Mouse (Mus musculus) gastrocnemius, adult 18-20 months (tissue): ENCODE data around the gene Smad3. TPM values are rescaled to one million over a fixed set of nuclear protein-coding genes. Genes with fewer than 3 reads are reported as not detected.

Experiments
- DNase-seq: peaks from one replicate; pipeline ENCODE4 v3.0.0; 2021; ENCODE audit warnings: low spot score
- long read RNA-seq, 2 experiments: library from polyadenylated mRNA; stranded (forward); transcript quantifications; one replicate each; pipeline ENCODE4 v2.0.0; 2021
- total RNA-seq, 2 experiments: library from RNA; stranded (reverse); gene quantifications; 2 replicates each; pipeline ENCODE4 v1.2.3; 2021

Smad3 gene
- total RNA-seq, result 10 to 100 TPM; 56.8 to 76.4 TPM
- long read RNA-seq, experiment 1, partial matches to known transcripts, result 0 of 101 reads
- long read RNA-seq, experiment 1, other reads (novel, unspliced or antisense), result 101 of 101 reads
- long read RNA-seq, experiment 2, full-length matches to known transcripts, result 2 of 59 reads
- long read RNA-seq, experiment 2, partial matches to known transcripts, result 1 of 59 reads
- long read RNA-seq, experiment 2, other reads (novel, unspliced or antisense), result 56 of 59 reads

DNA sequence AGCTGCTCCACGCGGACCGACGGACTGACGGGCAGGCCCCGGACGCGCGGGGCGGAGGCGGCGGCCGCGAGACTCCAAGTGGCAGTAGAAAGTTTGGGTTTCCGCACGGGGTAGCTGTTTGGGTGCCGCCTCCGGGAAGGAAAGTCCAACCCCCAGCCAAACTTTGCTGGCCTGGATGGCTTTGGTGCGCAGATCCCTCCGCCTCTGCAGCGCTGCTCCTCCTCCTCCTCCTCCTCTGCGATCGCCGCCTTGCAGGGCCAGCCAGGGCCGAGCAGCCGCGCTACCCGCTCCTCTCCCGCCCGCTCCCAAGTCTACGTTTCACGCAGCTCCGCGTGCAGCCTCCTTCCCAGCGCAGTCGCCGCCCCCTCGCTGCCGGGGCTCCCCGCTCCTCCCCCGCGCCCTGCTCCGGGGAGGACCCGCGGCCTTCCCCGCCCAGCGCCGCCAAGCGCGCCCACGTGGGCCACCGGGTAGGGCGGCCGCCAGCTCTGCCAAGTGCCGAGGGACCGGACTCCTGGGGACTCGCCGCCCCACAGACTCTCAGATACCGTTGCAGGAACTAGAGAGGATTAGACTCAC, at the start of gene Smad3:
Gene Smad3 (minus strand): TSS at position 130 of the 576 bp plus-strand sequence.
- peak; percentile 93 for DNase-seq

DNA sequence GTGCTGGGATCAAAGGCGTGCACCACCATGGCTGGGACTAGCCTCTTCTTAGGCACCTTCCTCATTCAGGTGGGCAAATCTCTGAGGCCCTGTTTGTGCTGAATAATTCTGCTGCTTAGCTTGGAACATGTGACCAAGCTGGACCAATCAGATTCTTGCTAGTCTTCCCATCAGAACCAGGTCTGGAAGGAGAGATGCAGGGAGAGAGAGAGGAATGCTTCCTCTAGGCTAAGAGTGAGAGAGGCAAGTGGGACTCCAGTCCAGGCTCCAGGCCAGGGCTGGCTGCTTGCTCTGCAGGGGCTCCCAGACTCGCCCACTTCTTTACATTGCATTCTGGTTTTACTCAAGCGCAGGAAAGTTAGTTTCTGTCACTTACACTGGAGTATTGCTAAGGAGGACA, 47.1 kb upstream of the Smad3 start:
- no peak for DNase-seq

DNA sequence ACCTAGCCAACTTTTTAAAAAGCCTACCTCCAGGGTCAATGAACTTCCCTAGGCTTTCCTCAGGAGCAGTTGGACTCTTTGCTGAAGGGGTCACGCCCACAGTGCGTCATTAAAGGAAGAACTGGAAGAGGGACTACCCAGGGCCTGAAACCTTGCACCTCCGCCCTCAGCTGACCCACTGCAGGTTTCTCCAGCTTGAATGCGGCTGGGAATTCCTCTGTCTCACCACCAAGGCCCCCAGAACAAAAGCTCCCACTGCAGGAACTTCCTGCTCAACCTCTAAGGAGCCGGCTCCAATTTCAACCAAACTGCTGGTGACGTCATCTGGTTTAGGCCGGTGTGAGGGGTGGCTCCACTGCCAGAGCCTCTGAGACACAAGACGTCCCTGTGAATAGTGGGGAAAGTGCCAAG, 45.4 kb upstream of the Smad3 start:
- DNase-seq, result no peak

DNA sequence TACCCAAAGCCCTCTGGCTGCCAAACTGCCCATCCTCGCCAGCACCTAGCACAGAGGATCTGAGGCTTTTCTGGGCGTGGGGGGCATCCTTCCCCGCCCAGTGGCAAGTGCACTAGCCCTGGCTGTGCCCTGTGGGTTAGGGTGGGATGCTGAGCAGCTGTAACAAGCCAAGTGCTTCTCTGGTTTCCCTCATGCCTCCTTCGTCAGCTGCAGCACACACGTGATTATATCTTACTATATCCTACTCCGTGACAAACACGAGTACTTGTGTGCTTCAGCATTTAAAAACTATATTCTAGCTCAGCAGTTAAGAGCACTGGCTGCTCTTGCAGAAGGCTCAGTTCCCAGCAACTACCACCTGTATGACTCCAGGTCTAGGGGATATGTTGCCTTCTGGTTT, 44.7 kb upstream of the Smad3 start:
- no peak for DNase-seq

DNA sequence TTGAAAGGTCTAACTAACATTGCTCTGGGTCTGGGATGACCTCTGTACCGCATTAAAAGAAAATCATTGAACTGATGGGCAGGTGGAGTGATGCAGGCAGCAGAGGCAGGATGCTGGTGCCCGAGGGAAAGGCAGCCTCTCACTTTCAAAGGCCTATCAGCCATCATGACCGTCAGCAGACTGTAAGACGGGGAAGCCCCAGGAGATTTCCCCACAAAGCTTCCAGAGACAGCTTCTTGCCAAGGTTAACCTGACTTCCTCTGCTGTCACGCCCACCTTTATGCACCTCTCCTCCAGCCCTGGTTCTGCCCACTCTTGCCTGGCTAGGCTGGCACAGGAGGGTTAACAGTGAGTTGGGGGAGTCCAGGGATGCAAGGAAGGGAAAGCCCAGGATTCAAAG, 44.3 kb upstream of the Smad3 start:
- no peak for DNase-seq

DNA sequence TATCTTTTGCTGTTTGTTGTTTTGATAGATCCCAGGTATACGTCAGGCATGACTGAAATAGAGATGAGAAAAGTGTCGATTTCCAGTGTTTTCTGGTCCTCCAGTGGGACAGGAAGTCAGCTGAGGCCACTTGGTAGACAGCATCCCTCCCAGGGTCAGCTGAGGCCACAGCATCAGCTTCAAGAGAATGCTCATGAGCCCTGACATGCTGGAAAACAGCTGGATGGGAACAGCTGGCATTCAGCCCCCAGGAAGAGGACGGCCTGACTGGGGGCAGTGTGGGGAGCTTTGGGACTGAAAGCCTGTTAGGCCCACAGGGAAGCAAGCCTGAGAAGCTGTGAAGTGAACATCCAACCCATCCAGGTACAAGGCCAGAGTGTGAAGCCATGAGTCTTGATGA, 38.6 kb upstream of the Smad3 start:
- DNase-seq, result no peak

DNA sequence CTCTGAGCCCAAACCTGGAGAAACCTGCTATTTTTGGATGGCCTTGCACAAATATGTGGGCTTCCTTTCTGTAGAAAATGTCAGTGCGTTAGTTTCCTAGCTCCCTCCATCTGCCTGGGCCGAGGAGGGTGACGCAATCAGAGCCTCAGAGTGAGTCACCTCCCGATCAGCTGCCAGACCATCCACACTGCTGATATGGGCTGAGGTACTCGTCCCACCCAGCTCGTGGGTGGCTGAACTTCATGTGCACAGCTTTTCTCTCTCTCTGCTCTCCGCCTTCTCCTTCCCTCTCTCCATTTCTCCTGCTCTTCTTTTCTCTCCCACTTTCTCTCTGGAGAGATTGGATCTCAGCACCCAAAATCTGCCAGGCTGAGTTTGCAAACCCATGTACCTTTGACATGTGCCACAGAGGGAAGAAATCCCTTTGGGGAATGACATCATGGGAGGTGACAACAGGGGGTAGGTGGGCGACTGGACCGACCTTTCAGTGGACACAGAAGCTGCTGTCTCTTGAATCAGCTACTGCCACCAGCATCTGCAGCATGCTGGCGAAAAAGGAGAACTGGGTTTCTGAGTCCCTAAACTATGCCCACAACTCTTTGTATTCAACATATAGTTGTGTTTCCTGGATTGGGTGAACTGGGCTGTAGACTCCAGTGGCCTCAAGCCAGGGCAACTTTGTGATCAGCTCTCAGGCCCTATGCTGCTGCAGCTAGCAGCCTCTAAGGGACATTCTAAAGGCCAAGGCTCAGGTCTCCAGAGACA, 36.1 kb upstream of the Smad3 start:
- peak; percentile 71 for DNase-seq

DNA sequence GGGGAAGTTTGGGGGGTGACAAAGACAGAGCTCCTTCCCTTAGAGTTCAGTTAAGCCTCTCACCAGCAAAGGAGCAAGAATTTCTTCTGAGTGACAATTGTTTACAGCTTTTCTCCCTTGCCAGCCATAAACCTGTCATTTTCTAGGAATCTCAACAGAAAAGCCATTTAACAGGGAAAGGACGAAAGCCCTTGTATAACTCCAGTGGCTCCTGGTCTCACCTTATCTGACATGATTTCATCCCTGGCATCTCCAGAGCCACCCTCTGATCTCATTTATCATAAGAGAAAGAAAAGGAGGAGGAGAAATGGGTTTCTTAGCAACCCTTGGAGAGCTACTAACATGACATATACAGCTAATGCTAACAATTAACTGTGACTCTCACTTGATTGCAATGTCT, 33.9 kb upstream of the Smad3 start:
- no peak for DNase-seq

DNA sequence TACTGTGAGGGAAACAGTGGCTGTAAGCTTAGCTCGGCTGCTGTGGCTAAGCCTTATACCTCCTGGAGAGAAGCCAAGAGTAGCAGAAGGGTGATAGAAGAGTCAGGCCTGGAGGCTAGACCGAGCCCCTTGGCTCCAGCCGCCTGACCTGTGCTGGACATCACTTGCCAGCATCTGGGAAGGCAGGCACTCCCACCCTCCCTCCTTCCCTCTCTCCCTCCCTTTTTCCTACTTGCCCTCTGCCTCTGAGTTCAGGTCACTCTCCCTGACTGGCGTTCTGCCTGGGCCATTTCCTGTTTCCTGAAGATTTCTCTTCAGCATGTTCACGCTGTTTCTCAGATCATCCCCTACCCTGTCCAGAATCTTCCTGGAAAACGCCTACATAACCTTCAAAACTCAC, 33.5 kb upstream of the Smad3 start:
- peak; percentile 40 for DNase-seq

DNA sequence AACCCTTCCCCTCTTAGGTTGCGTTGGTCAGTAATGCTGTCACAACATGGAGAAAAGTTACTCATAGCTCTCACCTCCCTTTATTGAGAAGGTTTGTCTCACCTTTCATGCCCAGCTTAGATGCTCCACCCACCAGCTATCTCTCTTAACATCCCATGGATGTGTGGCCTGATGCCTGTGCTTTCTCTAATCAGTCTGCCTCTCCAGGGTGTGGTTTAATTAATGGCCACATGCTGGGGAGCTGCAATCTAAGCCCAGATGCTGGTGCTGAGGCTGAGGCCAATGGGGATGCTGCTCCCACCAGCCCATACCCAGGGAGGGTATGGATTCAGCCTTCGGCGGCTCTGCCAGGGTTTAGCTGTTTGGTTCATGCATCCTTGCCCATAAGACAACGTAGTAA, 32.4 kb upstream of the Smad3 start:
- DNase-seq, result no peak

DNA sequence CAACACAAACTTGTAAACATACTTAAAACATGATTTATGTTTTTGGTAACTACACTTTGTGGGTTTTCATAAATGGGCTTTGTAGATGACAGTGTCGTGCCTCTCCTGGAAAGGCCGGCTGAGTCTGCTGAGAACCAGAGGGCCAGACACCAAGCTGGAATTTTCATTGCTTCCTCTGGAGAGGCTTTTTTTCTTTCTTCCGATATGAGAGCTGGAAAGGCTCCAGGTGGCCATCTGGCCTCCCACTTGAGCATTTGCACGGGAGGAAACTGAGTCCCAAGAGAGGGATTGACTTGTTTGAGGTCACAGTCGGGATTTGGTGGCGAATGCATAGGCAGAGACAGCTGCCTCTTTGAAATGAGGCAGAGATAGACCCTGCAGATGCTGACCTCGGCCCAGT, 31.6 kb upstream of the Smad3 start:
- DNase-seq, result peak; percentile 35

DNA sequence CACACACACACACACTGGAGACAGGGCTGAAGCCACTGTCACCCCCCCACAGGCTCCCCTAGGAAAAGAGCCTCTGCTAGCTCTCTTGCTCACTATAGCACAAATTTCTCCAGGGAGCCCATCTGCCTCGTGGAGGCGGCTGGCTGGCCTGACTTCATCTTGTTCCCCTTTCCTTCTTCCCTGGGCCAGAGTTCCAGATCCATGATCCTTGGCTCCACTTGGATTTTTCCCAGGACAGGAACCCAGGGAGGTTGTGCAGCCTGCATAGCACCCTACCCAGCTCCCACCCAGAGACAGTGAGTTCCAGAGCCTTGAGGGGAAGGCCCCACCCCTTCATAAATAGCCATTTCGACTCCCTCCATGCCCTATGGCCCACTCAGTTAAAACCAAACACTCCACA, 29.8 kb upstream of the Smad3 start:
- DNase-seq, result no peak

DNA sequence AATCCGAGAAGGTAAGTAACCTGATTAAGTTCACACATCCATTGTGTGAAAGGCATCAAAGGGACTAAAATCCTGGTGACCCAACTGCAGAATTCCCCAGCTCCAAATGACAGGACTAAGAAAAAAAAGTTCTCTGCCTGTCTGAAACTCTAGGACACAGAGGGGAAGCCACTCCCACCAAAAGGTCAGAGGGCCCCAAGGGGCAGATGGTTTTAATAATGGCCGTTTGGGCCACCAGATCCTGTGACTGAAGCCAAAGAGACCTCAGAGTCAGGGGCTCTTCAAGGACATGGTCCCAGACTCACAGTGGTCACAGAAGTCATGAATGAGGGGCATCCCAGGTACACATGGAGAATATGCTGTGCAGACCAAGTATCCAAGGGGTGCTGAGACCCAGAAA, 29.3 kb upstream of the Smad3 start:
- no peak for DNase-seq

DNA sequence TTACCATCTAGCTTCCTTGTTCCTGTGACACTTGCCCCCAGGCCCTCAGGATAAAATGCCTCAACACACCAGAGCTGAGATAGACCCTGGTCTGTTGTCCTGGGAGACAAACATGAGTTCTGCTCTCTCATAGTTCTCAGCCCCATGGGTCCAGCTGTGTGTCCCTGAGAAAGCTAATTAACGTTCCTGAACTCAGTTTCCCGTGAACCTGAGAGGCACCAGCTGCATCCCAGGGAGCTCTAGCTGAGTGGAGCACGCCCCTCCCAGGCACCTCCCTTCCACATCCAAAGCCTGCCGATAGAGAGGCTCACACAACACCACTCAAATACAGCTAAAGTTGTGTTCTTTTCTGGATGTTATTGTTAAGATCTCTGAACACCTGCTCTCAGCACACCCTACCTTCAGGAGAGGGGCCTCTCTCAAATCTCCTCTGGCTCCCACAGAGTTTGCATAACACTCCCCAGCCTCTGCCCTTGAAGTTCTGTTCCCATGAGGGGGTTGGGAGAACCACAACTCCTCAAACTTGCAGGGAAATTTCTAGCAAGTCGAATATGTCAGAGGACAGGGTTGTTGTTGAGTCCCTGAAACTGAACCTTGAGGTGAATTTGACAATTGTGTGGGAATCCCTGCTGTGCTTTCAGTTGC, 28.4 kb upstream of the Smad3 start:
- no peak for DNase-seq

DNA sequence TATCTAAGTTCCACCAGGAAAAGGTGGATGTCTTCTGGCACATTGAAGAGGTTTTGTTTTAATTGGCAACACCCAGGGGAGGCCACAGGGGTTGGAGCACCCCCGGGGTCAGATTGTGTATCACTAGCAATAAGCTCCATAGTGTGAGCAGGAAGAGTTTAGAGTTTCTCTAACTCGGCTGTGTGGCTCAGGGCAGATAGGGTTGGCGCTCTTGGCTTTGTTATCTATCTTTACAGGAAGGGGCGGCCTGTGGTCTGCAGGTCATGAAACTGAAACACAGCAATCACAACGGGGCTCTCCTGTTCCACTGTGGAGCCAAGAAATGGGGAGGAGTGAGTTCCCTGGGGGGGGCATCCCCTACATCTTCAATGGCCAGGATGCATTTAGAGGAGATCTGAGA, 27.7 kb upstream of the Smad3 start:
- DNase-seq, result no peak

DNA sequence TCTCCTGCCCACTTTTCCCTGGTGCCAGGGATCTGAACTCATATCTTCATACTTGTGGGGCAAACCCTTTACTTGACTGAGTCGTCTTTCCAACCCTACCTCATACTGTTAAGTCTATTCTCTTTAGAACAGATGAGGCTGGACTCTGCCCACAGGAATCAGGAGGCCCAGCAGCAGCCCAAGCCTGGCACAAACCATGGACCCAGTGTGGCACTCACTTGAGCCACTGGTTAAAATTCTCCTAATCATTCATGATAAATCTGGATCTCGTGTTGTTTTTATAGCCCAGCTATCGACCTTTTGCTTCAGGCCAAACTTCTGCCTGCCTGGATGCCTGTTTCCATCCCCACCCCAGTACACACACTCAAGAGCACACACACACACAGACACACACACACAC, 26.8 kb upstream of the Smad3 start:
- DNase-seq, result no peak

DNA sequence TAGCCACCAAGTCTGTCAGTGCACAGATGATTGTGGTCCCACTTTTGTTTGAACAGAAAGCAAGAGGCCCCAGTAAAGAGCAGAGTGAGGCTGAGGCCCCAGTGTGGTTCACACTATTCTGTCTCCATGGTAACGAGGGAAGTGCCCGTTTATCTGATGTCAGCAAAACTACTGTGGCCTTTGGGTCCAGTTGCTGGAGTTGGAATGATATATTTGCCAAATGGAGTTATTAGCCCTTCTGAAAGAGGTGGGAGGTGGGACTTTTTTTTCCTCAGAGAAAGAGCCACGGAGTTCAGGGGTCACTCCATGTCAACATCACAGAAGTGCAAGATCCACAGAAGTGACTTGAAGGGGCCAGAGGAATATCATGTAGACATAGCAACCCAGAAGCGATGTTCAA, 24.9 kb upstream of the Smad3 start:
- DNase-seq, result no peak

DNA sequence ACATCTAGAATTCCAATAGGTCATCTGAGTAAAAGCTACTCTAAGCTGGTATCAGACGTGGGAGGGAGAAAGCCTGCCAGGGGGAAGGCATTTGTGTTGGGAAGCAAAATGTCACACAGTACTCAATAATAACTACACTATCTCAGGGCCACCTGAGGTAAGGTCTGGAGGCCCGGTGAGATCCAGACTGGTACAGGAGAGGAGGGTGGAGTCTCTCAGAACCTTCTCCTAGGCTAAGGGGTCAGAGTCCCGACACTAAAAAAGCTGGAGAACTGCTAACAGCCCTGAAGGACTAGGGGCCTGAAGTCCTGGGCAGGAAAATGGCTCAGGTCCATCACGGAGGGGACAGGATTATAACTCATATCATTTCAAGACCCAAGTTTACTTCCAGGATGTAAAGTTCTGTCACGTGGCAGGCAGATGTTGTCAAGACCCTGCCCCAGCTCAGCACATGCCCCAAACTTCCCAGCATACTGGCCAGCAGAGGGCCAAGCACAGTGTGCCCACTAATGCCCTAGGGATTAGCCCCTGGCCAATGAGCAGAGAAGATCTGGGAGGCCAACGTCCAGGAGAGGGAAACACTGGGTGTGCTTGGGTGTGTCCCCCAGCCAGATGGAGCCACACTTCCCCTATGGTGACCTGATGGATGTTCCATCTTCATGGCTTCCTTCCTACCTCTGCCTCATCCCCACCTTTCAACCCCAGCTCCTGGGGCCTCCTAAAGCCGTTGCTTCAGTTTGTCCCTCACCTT, 24.1 kb upstream of the Smad3 start:
- DNase-seq, result no peak

DNA sequence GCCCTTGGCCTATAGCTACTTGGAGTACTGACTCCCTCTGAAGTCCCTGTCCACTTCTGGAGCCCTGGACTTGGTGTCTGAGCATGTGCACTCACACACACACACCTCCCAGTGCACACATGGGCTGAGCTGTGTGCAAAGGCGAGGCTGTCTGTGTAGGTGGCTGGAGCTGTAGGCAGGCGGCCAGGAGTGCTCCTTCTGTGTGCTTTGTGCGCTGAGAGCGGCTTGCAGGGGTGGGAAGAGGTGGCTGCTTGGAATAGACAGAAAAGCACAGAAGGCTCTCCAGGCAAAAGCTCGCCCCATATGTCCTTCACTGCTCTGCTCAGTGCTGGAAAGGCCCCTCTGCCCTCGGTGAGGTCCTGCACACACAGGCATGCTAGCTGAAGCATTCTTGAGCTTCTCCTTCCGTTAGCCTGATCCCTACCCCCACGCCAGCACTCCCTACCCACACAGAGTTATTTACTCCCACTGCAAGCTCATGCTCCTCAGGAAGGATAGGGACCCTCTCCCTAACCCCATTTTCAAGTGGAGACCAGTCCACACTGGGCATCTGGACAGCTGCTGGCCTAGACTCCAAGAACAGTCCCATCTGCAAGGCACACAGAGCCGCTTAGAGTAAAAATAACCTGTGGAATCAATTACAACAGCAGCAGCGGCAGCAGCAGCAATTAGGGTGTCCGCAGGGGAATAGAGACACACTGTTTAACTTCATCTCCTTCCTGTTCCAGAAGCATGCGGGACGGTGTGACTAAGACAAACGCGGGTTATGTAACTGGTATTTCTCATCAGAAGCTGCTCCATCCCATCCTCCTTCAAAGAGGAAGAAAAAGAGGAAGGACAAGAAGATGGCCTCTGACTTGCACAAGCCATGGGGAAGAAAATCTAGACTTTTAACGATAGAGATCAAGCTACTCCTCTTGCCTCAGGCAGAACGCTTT, 22.4 kb upstream of the Smad3 start:
- DNase-seq, result peak; percentile 56

DNA sequence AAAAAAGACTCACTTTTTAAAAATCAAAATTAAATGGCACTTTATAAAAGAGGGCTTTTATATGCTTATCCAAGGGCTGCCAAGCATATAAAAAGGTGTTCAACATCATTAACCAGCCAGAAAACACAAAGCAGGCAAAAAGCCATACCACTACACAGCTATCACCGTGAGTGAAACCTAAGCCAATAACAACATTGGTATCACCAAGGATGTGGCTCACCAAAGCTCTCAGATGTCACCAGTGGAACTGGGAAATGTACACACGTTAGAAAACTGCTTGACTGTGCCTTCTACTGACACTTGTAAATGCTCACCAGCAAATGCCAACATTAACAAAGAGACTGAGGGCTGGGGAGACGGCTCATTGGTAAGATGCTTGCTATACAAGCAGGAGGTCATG, 18.9 kb upstream of the Smad3 start:
- no peak for DNase-seq
